Mouse (Mus musculus): ENCODE measurements around the gene Cryz. TPM values are rescaled to one million over a fixed set of nuclear protein-coding genes. Genes with fewer than 3 reads are reported as not detected.

Cryz gene
- total RNA-seq, 2 experiments from 2014 or later, result 11.6 to 13.6 TPM

DNA sequence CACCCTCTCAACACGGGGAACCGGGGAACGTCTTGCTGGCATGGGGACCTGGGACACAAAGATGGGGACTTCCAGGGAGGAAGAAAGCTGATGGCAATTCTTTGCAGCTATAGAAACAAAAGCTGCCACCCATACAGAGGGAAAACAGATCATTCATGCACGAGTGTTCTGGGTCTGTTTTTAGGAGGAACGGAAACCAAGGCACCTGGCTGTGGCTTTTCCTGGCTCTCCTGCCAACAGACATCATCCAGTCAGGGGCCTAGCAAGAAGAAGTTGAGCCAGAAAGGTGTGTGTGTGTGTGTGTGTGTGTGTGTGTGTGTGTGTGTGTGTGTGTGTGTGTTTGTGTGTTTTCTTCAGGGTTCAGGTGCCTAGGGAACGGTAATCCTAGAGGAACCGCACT is 67.0 kb downstream of the Cryz start, which contains the start of gene Erich3:
TSS of gene Erich3 (plus strand) at position 315 of the 400 bp plus-strand sequence.
- intact Hi-C loops (cut with DNase I), result no loop called here
- no peak for DNase-seq
- Histone ChIP-seq H3K4me3 (peak within 1 kb of the TSS; percentile 57), H3K27ac (no peak within 1 kb of the TSS)
- TF ChIP-seq CTCF (IDR thresholded peaks at IDR 0.05), result no peak

- intact Hi-C loops (cut with DNase I), result no loop called here
- H3K4me3 ChIP-seq, result peak overlapping the region; percentile 57
- no peak overlapping the region for H3K27ac ChIP-seq
- no peak for DNase-seq
- TF ChIP-seq CTCF (IDR thresholded peaks at IDR 0.05), result no peak
Measured at GRCm38 (mm10) chr3:154663976-154664581, 67.6 kb downstream of the Cryz start.

DNA sequence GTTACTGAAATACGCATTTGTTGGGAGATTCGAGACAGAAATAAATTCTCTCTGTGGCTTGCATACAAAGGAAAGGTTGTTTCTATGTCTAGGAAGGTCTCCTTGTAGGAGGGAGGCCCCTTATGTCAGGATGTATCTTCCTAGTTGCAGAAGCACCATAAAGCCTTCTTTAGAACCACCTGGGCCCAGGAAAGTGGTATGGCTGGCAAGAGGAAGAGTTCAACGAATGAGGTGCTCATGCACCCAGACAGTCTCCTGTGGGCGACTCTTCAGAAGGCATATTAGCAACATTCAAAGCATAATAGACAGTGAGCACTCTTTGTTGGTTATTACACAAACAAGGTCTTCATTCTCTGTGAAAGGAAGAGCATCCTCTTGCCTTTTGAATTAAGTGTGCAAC is 68.1 kb downstream of the Cryz start:
- Histone ChIP-seq H3K4me3 (no peak overlapping the region), H3K27ac (no peak overlapping the region)
- intact Hi-C loops (cut with DNase I), result no loop called here
- TF ChIP-seq CTCF (IDR thresholded peaks at IDR 0.05), result no peak
- no peak for DNase-seq

GRCm38 (mm10) chr3:154668485-154668884 is 72.0 kb downstream of the Cryz start:
- intact Hi-C loops (cut with DNase I), result no loop called here
- no peak overlapping the region for H3K4me3 ChIP-seq
- H3K27ac ChIP-seq, result no peak overlapping the region
- no peak for DNase-seq
- TF ChIP-seq CTCF (IDR thresholded peaks at IDR 0.05), result no peak

DNA sequence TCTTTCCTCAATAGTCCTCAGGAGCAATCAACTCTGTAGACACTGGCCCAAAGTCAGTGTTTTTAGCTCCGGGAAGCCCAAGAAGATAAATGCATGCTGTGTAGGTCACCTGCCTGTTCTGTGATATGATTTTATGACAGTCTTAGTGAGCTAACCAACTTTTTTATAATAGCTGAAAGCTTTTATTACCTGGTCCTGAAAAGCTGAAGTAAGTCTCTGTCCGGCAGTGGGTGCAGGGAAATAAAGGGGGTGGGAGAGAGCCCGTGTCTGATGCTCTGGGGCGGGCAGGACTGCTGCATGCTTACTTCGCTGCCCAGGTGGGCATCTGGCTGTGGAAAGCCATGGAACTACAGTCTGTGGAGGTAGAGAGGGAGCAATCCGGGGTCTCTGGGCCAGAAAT is 74.1 kb downstream of the Cryz start:
- no peak overlapping the region for H3K4me3 ChIP-seq
- TF ChIP-seq CTCF (IDR thresholded peaks at IDR 0.05), result no peak
- H3K27ac ChIP-seq, result no peak overlapping the region
- DNase-seq, result no peak
- intact Hi-C loops (cut with DNase I), result no loop called here

GRCm38 (mm10) chr3:154671013-154671412 is 74.5 kb downstream of the Cryz start:
- Histone ChIP-seq H3K4me3 (no peak overlapping the region), H3K27ac (no peak overlapping the region)
- no peak for DNase-seq
- no peak for TF ChIP-seq CTCF (IDR thresholded peaks at IDR 0.05)
- intact Hi-C loops (cut with DNase I), result no loop called here

Other genes with a start within 250 kb of the Cryz start
- gene Tyw3, start 393 bp downstream of the Cryz start, total RNA-seq (2021), result 1 to 10 TPM; 2.6 to 3.2 TPM
- gene Erich3, start 67.1 kb downstream of the Cryz start, total RNA-seq (2021), result under 1 TPM; 0.03 to 0.14 TPM